Mouse (Mus musculus) limb, embryonic 14.5 days (tissue): ENCODE measurements around the gene Txnip. TPM values are rescaled to one million over a fixed set of nuclear protein-coding genes. Genes with fewer than 3 reads are reported as not detected.
A peak's percentile ranks its signal among the peaks of the same experiment; 100 is the strongest.
"Not testable (repeated sequence)": the region's sequence is repeated elsewhere in the genome, so short reads cannot be mapped to it uniquely, and the experiment has no call there.

ENCODE experiments used
- ATAC-seq: fragments of 200-750 bp; cut with Nextera tagmentation; 2 replicates; pipeline ENCODE4 v1.8.0; 2017; ENCODE audit warnings: low read depth, moderate number of reproducible peaks, moderate TSS enrichment; ENCODE audit not compliant: low FRiP score
- DNase-seq: peaks from one replicate; pipeline ENCODE4 v3.0.0-alpha.2; 2015; ENCODE audit warnings: low spot score
- H3K27ac ChIP-seq: fragments of 300-500 bp; sonication (generic); replicated peaks from 2 replicates; pipeline ENCODE4 v1.5.1; 2014; ENCODE audit warnings: low read depth, mild to moderate bottlenecking, low read length, moderate library complexity, mixed read lengths
- H3K27me3 ChIP-seq: fragments of 300-500 bp; sonication (generic); 2 replicates; pipeline ENCODE4 v1.6.1; 2014; ENCODE audit warnings: low read length, mixed read lengths; ENCODE audit not compliant: control insufficient read depth, insufficient read depth
- H3K36me3 ChIP-seq: fragments of 300-500 bp; sonication (generic); 2 replicates; pipeline ENCODE4 v1.6.1; 2014; ENCODE audit warnings: mild to moderate bottlenecking, low read length, moderate library complexity, mixed read lengths; ENCODE audit not compliant: control insufficient read depth, insufficient read depth
- H3K4me1 ChIP-seq: fragments of 300-500 bp; sonication (generic); 2 replicates; pipeline ENCODE4 v1.6.1; 2014; ENCODE audit warnings: antibody characterized with exemption, low read length, mixed read lengths; ENCODE audit not compliant: control insufficient read depth, insufficient read depth
- H3K4me2 ChIP-seq: fragments of 300-500 bp; sonication (generic); replicated peaks from 2 replicates; pipeline ENCODE4 v1.6.1; 2014; ENCODE audit warnings: low read depth, mild to moderate bottlenecking, low read length, moderate library complexity; ENCODE audit not compliant: severe bottlenecking
- H3K4me3 ChIP-seq: fragments of 300-500 bp; sonication (generic); replicated peaks from 2 replicates; pipeline ENCODE4 v1.5.1; 2014; ENCODE audit warnings: low read length
- H3K9ac ChIP-seq: fragments of 300-500 bp; sonication (generic); 2 replicates; pipeline ENCODE4 v1.6.1; 2014; ENCODE audit warnings: mild to moderate bottlenecking, low read depth, low read length, moderate library complexity; ENCODE audit not compliant: severe bottlenecking
- H3K9me3 ChIP-seq: fragments of 300-500 bp; sonication (generic); 2 replicates; pipeline ENCODE4 v1.6.1; 2016; ENCODE audit warnings: low read length; ENCODE audit not compliant: control insufficient read depth
- POLR2A ChIP-seq: fragments of 200-500 bp; IDR thresholded peaks from 2 replicates; pipeline ENCODE4 v1.8.0; 2012; ENCODE audit warnings: inconsistent platforms, mild to moderate bottlenecking, moderate library complexity, borderline replicate concordance; ENCODE audit not compliant: insufficient read depth, insufficient read length; ENCODE audit errors: extremely low read depth
- WGBS: fragments of 180-500 bp; shearing (Covaris S2); extraction: QIAGEN DNeasy Blood & Tissue Kit; methylation state at CpG from one replicate; pipeline ENCODE4 v1.1.7; 2014; 5-methylcytosine and 5-hydroxymethylcytosine counted together
- polyA plus RNA-seq, 2 experiments: library from polyadenylated mRNA; depleted of rRNA in 1 of 2; stranded (reverse) in 1 of 2; unstranded in 1 of 2; fragments of >200 nt; fragmentation: Nextera tagmentation in 1 of 2; extraction: Ambion mirVana in 1 of 2; gene quantifications; 2 replicates each; pipeline versions ENCODE4 v1.2.1 to v1.2.3; 2012 to 2014

Gene Txnip
- polyA plus RNA-seq, 2 experiments = 167 to 211 TPM

DNA sequence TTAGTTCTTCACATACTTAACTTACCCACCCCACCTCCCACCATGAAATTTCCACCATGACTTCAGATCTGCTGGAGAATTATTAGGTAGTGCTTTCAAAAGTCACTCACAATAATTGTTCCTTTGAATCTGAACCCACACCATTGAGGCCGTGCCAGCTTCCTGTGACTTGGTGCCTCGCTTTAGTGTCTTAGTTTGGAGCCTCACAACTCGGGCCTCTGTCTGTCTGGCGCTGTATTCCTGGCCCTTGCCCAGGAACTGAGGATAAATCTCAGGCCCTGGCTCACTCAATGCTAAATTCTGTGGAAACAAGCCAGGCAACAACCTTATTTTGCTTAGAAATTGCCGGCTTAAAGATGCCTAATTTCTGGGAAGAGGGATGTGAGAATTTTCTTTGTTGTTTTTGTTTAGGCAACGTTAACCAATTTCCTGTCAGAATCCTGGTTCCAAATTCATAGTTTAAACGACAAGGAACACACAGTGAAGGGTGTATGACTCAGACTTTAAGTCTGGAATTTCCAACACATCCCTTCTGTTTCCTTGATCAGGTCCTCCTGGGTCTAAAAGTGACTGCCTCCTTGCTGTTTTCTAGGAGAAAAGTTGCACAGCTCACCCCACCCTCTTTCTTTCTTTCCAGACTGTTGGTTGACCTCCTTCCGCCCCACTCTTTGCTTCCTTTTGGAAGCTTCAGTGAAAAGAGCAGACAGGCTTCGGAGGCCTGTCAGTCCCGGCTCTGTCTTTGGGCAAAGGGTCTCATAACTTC is 44.4 kb downstream of the Txnip start:
- Histone ChIP-seq H3K9ac (peak overlapping the region; percentile 86), H3K9me3 (no peaks in the 10 kb centered on the region), H3K4me3 (peak overlapping the region; percentile 74), H3K36me3 (peaks cover 9% of the 10 kb centered on the region), H3K27me3 (no peaks in the 10 kb centered on the region), H3K4me1 (peaks cover 37% of the 10 kb centered on the region), H3K4me2 (peak overlapping the region; percentile 63), H3K27ac (peak overlapping the region; percentile 91)
- no peak for TF ChIP-seq POLR2A
- 21% methylated on average over 10 of the region's 10 CpGs for WGBS
- peak; percentile 28 for DNase-seq
- no peak for ATAC-seq

DNA sequence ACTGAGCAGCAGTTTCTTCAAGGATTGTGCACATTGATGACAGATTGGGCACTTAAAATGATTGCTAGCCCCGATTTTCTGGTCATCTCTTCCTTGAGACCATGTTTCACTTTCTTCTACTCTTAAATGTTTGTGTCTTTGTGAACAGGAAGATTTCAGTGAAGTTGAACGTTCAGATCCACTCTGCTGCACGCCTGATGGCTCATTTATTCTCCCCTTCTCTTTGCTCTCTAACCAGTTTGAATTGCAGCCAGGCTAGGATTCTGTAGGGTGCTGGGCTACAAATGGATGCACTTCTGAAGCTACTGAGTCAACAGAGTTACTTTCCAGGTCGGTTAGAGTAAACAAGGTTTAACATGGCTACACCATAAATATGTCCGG is 44.9 kb downstream of the Txnip start:
- peak overlapping the region; percentile 74 for H3K4me3 ChIP-seq
- H3K4me1 ChIP-seq = peaks cover 36% of the 10 kb centered on the region
- peak overlapping the region; percentile 63 for H3K4me2 ChIP-seq

DNA sequence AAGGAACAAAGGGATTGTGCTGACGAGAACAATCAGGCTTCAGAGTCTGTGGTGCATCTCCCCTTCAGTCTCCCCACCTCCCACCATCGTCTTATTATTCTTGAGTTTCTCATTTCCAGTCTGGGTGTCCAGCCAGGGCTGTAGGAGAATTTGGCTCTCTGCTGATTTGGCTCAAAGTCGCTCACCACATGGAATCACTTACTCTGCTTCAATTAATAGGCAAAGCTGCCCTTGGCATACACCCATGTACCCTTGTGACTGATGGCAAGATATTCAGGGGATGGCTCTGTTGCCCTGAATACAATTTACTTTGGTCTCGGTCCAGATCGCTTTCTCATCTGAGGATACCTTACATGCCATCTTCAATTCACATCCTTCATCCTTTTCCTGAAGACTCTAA is 45.6 kb downstream of the Txnip start:
- H3K27ac ChIP-seq = peak overlapping the region; percentile 91; the same call in 1 of the 2 replicates
- peak overlapping the region; percentile 86; the same call in 1 of the 2 replicates for H3K9ac ChIP-seq
- H3K4me1 ChIP-seq = peaks cover 36% of the 10 kb centered on the region
- DNase-seq (peak; percentile 57), ATAC-seq (no peak)
- no peaks in the 10 kb centered on the region for H3K27me3 ChIP-seq
- peaks cover 13% of the 10 kb centered on the region for H3K36me3 ChIP-seq
- peak overlapping the region; percentile 63 for H3K4me2 ChIP-seq
- TF ChIP-seq POLR2A = no peak
- H3K4me3 ChIP-seq = peak overlapping the region; percentile 74
- H3K9me3 ChIP-seq = no peaks in the 10 kb centered on the region
- WGBS = 45% methylated on average over 5 of the region's 5 CpGs

More for the DNA sequence above, 44.9 kb downstream of the Txnip start:
- WGBS = 40% methylated on average over 5 of the region's 5 CpGs
- Histone ChIP-seq H3K9me3 (no peaks in the 10 kb centered on the region), H3K27ac (peak overlapping the region; percentile 91), H3K9ac (peak overlapping the region; percentile 86), H3K36me3 (peaks cover 9% of the 10 kb centered on the region), H3K27me3 (no peaks in the 10 kb centered on the region)
- DNase-seq (no peak), ATAC-seq (no peak)
- no peak for TF ChIP-seq POLR2A

DNA sequence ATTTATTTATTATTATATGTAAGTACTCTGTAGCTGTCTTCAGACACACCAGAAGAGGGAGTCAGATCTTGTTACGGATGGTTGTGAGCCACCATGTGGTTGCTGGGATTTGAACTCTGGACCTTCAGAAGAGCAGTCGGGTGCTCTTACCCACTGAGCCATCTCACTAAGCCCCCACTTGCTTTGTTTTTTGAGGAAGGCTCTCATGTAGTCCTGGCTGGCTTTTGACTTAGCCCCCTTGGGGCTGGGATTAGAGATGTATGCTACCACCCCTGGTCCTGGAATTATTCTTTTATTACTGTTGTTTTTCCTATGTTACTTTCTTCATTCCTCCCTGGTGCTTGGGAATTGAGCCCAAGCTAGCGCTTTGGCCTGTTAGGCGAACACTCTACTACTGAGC is 48.2 kb downstream of the Txnip start:
- H3K36me3 ChIP-seq = peaks cover 17% of the 10 kb centered on the region
- not testable (repeated sequence) for H3K4me2 ChIP-seq, H3K4me3 ChIP-seq, H3K9me3 ChIP-seq, ATAC-seq, H3K27ac ChIP-seq, H3K9ac ChIP-seq, H3K27me3 ChIP-seq, DNase-seq
- 82% methylated on average over 3 of the region's 4 CpGs for WGBS
- H3K4me1 ChIP-seq = peaks cover 27% of the 10 kb centered on the region

DNA sequence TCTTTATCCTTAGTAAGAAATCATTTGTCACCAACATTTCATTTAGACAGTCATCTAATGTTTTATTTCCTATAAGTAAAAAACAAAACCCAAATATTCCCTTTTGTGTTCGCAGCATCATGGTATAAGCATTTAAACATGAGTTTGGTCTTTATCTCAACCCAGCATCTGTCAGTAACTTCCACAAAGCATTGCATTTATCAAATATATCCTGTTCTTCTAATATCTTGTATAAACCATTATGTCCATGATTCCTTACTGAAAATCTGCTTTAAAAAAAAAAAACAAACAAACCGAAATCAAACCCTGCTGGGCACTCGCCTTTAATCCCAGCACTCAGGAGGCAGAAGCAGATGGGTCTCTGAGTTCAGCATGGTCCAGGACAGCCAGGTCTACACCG is 48.9 kb downstream of the Txnip start:
- peaks cover 23% of the 10 kb centered on the region for H3K36me3 ChIP-seq
- H3K4me1 ChIP-seq = peaks cover 27% of the 10 kb centered on the region
- H3K27ac ChIP-seq = no peak overlapping the region
- WGBS = 91% methylated on average over 4 of the region's 4 CpGs
- DNase-seq (no peak), ATAC-seq (no peak)
- TF ChIP-seq POLR2A = no peak
- no peaks in the 10 kb centered on the region for H3K9me3 ChIP-seq
- no peak overlapping the region for H3K9ac ChIP-seq
- H3K4me2 ChIP-seq = no peak overlapping the region
- no peak overlapping the region for H3K4me3 ChIP-seq
- H3K27me3 ChIP-seq = no peaks in the 10 kb centered on the region

Other genes with a start within 250 kb of the Txnip start
- 0.10 TPM in 1 of 2 replicates, not detected in the other for gene BC107364, start 105.7 kb upstream of the Txnip start, polyA plus RNA-seq (2012; rRNA removed)
- 0.40 TPM in 1 of 2 replicates, not detected in the other for gene BC107364, start 105.7 kb upstream of the Txnip start, polyA plus RNA-seq (2014; fragmentation: Nextera tagmentation; extraction: Ambion mirVana)
- gene Hfe2, start 32.8 kb upstream of the Txnip start, polyA plus RNA-seq (2012; rRNA removed) = 21.4 and 26.7 TPM in 2 replicates
- gene Hfe2, start 32.8 kb upstream of the Txnip start, polyA plus RNA-seq (2014; fragmentation: Nextera tagmentation; extraction: Ambion mirVana) = 14.6 and 20.5 TPM in 2 replicates
- gene Gm16253, start 19.0 kb downstream of the Txnip start, polyA plus RNA-seq (2012; rRNA removed) = 0.19 TPM in 1 of 2 replicates, not detected in the other
- 0.37 and 1.3 TPM in 2 replicates for gene Gm16253, start 19.0 kb downstream of the Txnip start, polyA plus RNA-seq (2014; fragmentation: Nextera tagmentation; extraction: Ambion mirVana)
- gene Polr3gl, start 36.2 kb downstream of the Txnip start, polyA plus RNA-seq (2012; rRNA removed) = 36.5 and 51.7 TPM in 2 replicates
- 11.9 and 15.3 TPM in 2 replicates for gene Polr3gl, start 36.2 kb downstream of the Txnip start, polyA plus RNA-seq (2014; fragmentation: Nextera tagmentation; extraction: Ambion mirVana)
- gene Ankrd34a, start 38.7 kb downstream of the Txnip start, polyA plus RNA-seq (2012; rRNA removed) = 1.8 and 2.7 TPM in 2 replicates
- gene Ankrd34a, start 38.7 kb downstream of the Txnip start, polyA plus RNA-seq (2014; fragmentation: Nextera tagmentation; extraction: Ambion mirVana) = 2.7 TPM in 2 replicates
- 84.2 and 99.6 TPM in 2 replicates for gene Lix1l, start 43.2 kb downstream of the Txnip start, polyA plus RNA-seq (2012; rRNA removed)
- gene Lix1l, start 43.2 kb downstream of the Txnip start, polyA plus RNA-seq (2014; fragmentation: Nextera tagmentation; extraction: Ambion mirVana) = 8.9 and 10.4 TPM in 2 replicates
- gene Rbm8a, start 72.0 kb downstream of the Txnip start, polyA plus RNA-seq (2012; rRNA removed) = 44.6 and 66.1 TPM in 2 replicates
- gene Rbm8a, start 72.0 kb downstream of the Txnip start, polyA plus RNA-seq (2014; fragmentation: Nextera tagmentation; extraction: Ambion mirVana) = 133 and 146 TPM in 2 replicates
- gene Pex11b, start 77.4 kb downstream of the Txnip start, polyA plus RNA-seq (2012; rRNA removed) = 53.0 and 64.0 TPM in 2 replicates
- gene Pex11b, start 77.4 kb downstream of the Txnip start, polyA plus RNA-seq (2014; fragmentation: Nextera tagmentation; extraction: Ambion mirVana) = 62.2 and 65.8 TPM in 2 replicates
- gene Gm42957, start 77.5 kb downstream of the Txnip start, polyA plus RNA-seq (2012; rRNA removed) = 0.93 and 1.2 TPM in 2 replicates
- gene Gm42957, start 77.5 kb downstream of the Txnip start, polyA plus RNA-seq (2014; fragmentation: Nextera tagmentation; extraction: Ambion mirVana) = 0.28 and 0.29 TPM in 2 replicates
- gene Itga10, start 87.6 kb downstream of the Txnip start, polyA plus RNA-seq (2012; rRNA removed) = 25.0 and 31.1 TPM in 2 replicates
- gene Itga10, start 87.6 kb downstream of the Txnip start, polyA plus RNA-seq (2014; fragmentation: Nextera tagmentation; extraction: Ambion mirVana) = 3.9 TPM in 2 replicates
- gene Ankrd35, start 112.2 kb downstream of the Txnip start, polyA plus RNA-seq (2012; rRNA removed) = 1.9 and 3.7 TPM in 2 replicates
- gene Ankrd35, start 112.2 kb downstream of the Txnip start, polyA plus RNA-seq (2014; fragmentation: Nextera tagmentation; extraction: Ambion mirVana) = 2.7 and 4.2 TPM in 2 replicates
- 100 and 112 TPM in 2 replicates for gene Pias3, start 138.4 kb downstream of the Txnip start, polyA plus RNA-seq (2012; rRNA removed)
- 52.2 and 53.4 TPM in 2 replicates for gene Pias3, start 138.4 kb downstream of the Txnip start, polyA plus RNA-seq (2014; fragmentation: Nextera tagmentation; extraction: Ambion mirVana)
- 8.3 and 9.8 TPM in 2 replicates for gene Nudt17, start 150.6 kb downstream of the Txnip start, polyA plus RNA-seq (2012; rRNA removed)
- gene Nudt17, start 150.6 kb downstream of the Txnip start, polyA plus RNA-seq (2014; fragmentation: Nextera tagmentation; extraction: Ambion mirVana) = 13.5 and 14.6 TPM in 2 replicates
- gene Polr3c, start 169.7 kb downstream of the Txnip start, polyA plus RNA-seq (2012; rRNA removed) = 40.5 and 41.0 TPM in 2 replicates
- 23.3 and 26.3 TPM in 2 replicates for gene Polr3c, start 169.7 kb downstream of the Txnip start, polyA plus RNA-seq (2014; fragmentation: Nextera tagmentation; extraction: Ambion mirVana)
- gene Rnf115, start 169.7 kb downstream of the Txnip start, polyA plus RNA-seq (2012; rRNA removed) = 24.4 and 27.1 TPM in 2 replicates
- 46.1 and 46.4 TPM in 2 replicates for gene Rnf115, start 169.7 kb downstream of the Txnip start, polyA plus RNA-seq (2014; fragmentation: Nextera tagmentation; extraction: Ambion mirVana)